Mouse (Mus musculus): ENCODE results near the gene Gm11983. TPM values are rescaled to one million over a fixed set of nuclear protein-coding genes. Genes with fewer than 3 reads are reported as not detected.

Gm11983 gene
- not detected in 4 replicates for total RNA-seq (2023; ENCODE audit: inconsistent age)

GRCm38 (mm10) chr11:6837554-6837953 lies at the start of gene Gm11983:
Gene Gm11983 (minus strand): TSS chr11:6837654.

Other genes starting within 250 kb of the Gm11983 start
- 0.39 to 0.58 TPM (median 0.45 TPM) in 4 replicates for gene Nacad, start 231.6 kb downstream of the Gm11983 start, total RNA-seq (2023; ENCODE audit: inconsistent age)
- gene Tbrg4, start 211.6 kb downstream of the Gm11983 start, total RNA-seq (2023; ENCODE audit: inconsistent age): 132 to 146 TPM (median 142 TPM) in 4 replicates
- gene Wap, start 199.0 kb downstream of the Gm11983 start, total RNA-seq (2023; ENCODE audit: inconsistent age): not detected in 4 replicates
- not detected in 4 replicates for gene Ramp3, start 179.1 kb downstream of the Gm11983 start, total RNA-seq (2023; ENCODE audit: inconsistent age)
- not detected in 4 replicates for gene Adcy1, start 225.8 kb upstream of the Gm11983 start, total RNA-seq (2023; ENCODE audit: inconsistent age)

All from B cell, adult (primary cell).